Mouse (Mus musculus) limb, embryonic 10.5 days (tissue): ENCODE results near the gene Mcl1. TPM values are rescaled to one million over a fixed set of nuclear protein-coding genes. Genes with fewer than 3 reads are reported as not detected.

ENCODE experiments used
- DNase-seq: peaks from one replicate; pipeline ENCODE4 v3.0.0-alpha.2; 2017; ENCODE audit warnings: low spot score
- H3K27ac ChIP-seq: fragments of 300-500 bp; sonication (generic); 2 replicates; pipeline ENCODE4 v1.5.1; 2016; ENCODE audit warnings: mild to moderate bottlenecking
- H3K27me3 ChIP-seq: fragments of 300-500 bp; sonication (generic); 2 replicates; pipeline ENCODE4 v1.6.1; 2016; ENCODE audit warnings: low read depth, mild to moderate bottlenecking; ENCODE audit not compliant: poor library complexity, severe bottlenecking
- H3K36me3 ChIP-seq: fragments of 300-500 bp; sonication (generic); 2 replicates; pipeline ENCODE4 v1.6.1; 2016; ENCODE audit warnings: mild to moderate bottlenecking, moderate library complexity
- H3K4me1 ChIP-seq: fragments of 300-500 bp; sonication (generic); 2 replicates; pipeline ENCODE4 v1.6.1; 2016
- H3K4me3 ChIP-seq: fragments of 300-500 bp; sonication (generic); 2 replicates; pipeline ENCODE4 v1.5.1; 2016; ENCODE audit warnings: mild to moderate bottlenecking, moderate library complexity
- H3K9me3 ChIP-seq: fragments of 300-500 bp; sonication (generic); replicated peaks from 2 replicates; pipeline ENCODE4 v1.6.1; 2016; ENCODE audit warnings: mild to moderate bottlenecking
- WGBS: fragments of 180-500 bp; shearing (Covaris S2); methylation state at CpG from one replicate; pipeline ENCODE4 v1.1.7; 2016; 5-methylcytosine and 5-hydroxymethylcytosine counted together
- polyA plus RNA-seq: library from polyadenylated mRNA; unstranded; fragments of >200 nt; fragmentation: Nextera tagmentation; extraction: Ambion mirVana; gene quantifications from 2 replicates; pipeline ENCODE4 v1.2.1, GENCODE M21; 2016

Gene Mcl1
- polyA plus RNA-seq, 1 experiment from 2014 or later: 52.1 TPM

GRCm38 (mm10) chr3:95696360-95696759 is 37.8 kb downstream of the Mcl1 start:
- H3K4me3 ChIP-seq: no peak overlapping the region
- peaks cover 19% of the 10 kb centered on the region for H3K4me1 ChIP-seq
- H3K9me3 ChIP-seq: no peaks in the 10 kb centered on the region
- 0 out of 2 replicates have a peak overlapping the region, but pooled peaks have one; percentile 16 for H3K27ac ChIP-seq
- H3K27me3 ChIP-seq: no peaks in the 10 kb centered on the region
- H3K36me3 ChIP-seq: 0 out of 2 replicates have a peak, but pooled peaks cover 1% of the 10 kb centered on the region
- 12% methylated on average over 7 of the region's 7 CpGs for WGBS
- DNase-seq: no peak

GRCm38 (mm10) chr3:95698286-95698685 is 39.7 kb downstream of the Mcl1 start:
- WGBS: 95% methylated on average over 4 of the region's 4 CpGs
- Histone ChIP-seq H3K4me1 (peaks cover 29% of the 10 kb centered on the region), H3K27ac (no peak overlapping the region)

GRCm38 (mm10) chr3:95700233-95700681 is 41.7 kb downstream of the Mcl1 start:
- no peaks in the 10 kb centered on the region for H3K27me3 ChIP-seq
- H3K9me3 ChIP-seq: no peaks in the 10 kb centered on the region
- WGBS: 56% methylated on average over 6 of the region's 6 CpGs
- H3K36me3 ChIP-seq: no peaks in the 10 kb centered on the region
- H3K27ac ChIP-seq: no peak overlapping the region
- DNase-seq: no peak
- peaks cover 29% of the 10 kb centered on the region for H3K4me1 ChIP-seq
- H3K4me3 ChIP-seq: no peak overlapping the region

More at GRCm38 (mm10) chr3:95698286-95698685, 39.7 kb downstream of the Mcl1 start:
- Histone ChIP-seq H3K4me3 (no peak overlapping the region), H3K36me3 (no peaks in the 10 kb centered on the region), H3K27me3 (no peaks in the 10 kb centered on the region), H3K9me3 (no peaks in the 10 kb centered on the region)
- no peak for DNase-seq

GRCm38 (mm10) chr3:95701085-95701484 is 42.5 kb downstream of the Mcl1 start:
- no peak for DNase-seq
- peaks cover 22% of the 10 kb centered on the region for H3K4me1 ChIP-seq
- WGBS: 76% methylated on average over 2 of the region's 2 CpGs
- H3K4me3 ChIP-seq: no peak overlapping the region
- no peaks in the 10 kb centered on the region for H3K27me3 ChIP-seq
- no peaks in the 10 kb centered on the region for H3K9me3 ChIP-seq
- H3K27ac ChIP-seq: peak overlapping the region; percentile 91; the same call in 1 of the 2 replicates
- H3K36me3 ChIP-seq: no peaks in the 10 kb centered on the region

- peak; percentile 83 for DNase-seq
- H3K36me3 ChIP-seq: no peaks in the 10 kb centered on the region
- whole genome bisulfite sequencing: 8% methylated on average over 24 of the region's 24 CpGs
- peaks cover 15% of the 10 kb centered on the region for H3K4me1 ChIP-seq
- no peaks in the 10 kb centered on the region for H3K27me3 ChIP-seq
- H3K27ac ChIP-seq: peak overlapping the region; percentile 91
- peak overlapping the region; percentile 49 for H3K4me3 ChIP-seq
- H3K9me3 ChIP-seq: no peaks in the 10 kb centered on the region
These were observed 43.4 kb downstream of the Mcl1 start for GRCm38 (mm10) chr3:95701877-95702540.

- H3K4me1 ChIP-seq: peaks cover 15% of the 10 kb centered on the region
- no peak overlapping the region for H3K27ac ChIP-seq
- WGBS: 91% methylated on average over 3 of the region's 3 CpGs
- H3K27me3 ChIP-seq: no peaks in the 10 kb centered on the region
- H3K4me3 ChIP-seq: no peak overlapping the region
- H3K9me3 ChIP-seq: no peaks in the 10 kb centered on the region
- DNase-seq: no peak
- H3K36me3 ChIP-seq: no peaks in the 10 kb centered on the region
These were observed 44.7 kb downstream of the Mcl1 start for GRCm38 (mm10) chr3:95703276-95703675.

GRCm38 (mm10) chr3:95704612-95705011 is 46.0 kb downstream of the Mcl1 start:
- peaks cover 15% of the 10 kb centered on the region for H3K4me1 ChIP-seq
- no peak overlapping the region for H3K4me3 ChIP-seq
- 87% methylated on average over 4 of the region's 4 CpGs for WGBS
- H3K27me3 ChIP-seq: no peaks in the 10 kb centered on the region
- DNase-seq: no peak
- no peaks in the 10 kb centered on the region for H3K9me3 ChIP-seq
- H3K27ac ChIP-seq: no peak overlapping the region
- H3K36me3 ChIP-seq: no peaks in the 10 kb centered on the region

- WGBS: 90% methylated on average over 4 of the region's 4 CpGs
- no peak overlapping the region for H3K27ac ChIP-seq
- no peak overlapping the region for H3K4me3 ChIP-seq
- DNase-seq: no peak
- H3K9me3 ChIP-seq: no peaks in the 10 kb centered on the region
- H3K4me1 ChIP-seq: peaks cover 11% of the 10 kb centered on the region
- no peaks in the 10 kb centered on the region for H3K27me3 ChIP-seq
- no peaks in the 10 kb centered on the region for H3K36me3 ChIP-seq
These were observed 47.7 kb downstream of the Mcl1 start for GRCm38 (mm10) chr3:95706273-95706672.

- H3K9me3 ChIP-seq: no peaks in the 10 kb centered on the region
- H3K27me3 ChIP-seq: no peaks in the 10 kb centered on the region
- H3K36me3 ChIP-seq: no peaks in the 10 kb centered on the region
- H3K4me3 ChIP-seq: no peak overlapping the region
- 85% methylated on average over 7 of the region's 7 CpGs for WGBS
- H3K27ac ChIP-seq: no peak overlapping the region
- no peak for DNase-seq
- no peaks in the 10 kb centered on the region for H3K4me1 ChIP-seq
These were observed 48.9 kb downstream of the Mcl1 start for GRCm38 (mm10) chr3:95707497-95707896.

- 92% methylated on average over 4 of the region's 4 CpGs for WGBS
- DNase-seq: no peak
These were observed 50.5 kb downstream of the Mcl1 start for GRCm38 (mm10) chr3:95709044-95709443.

GRCm38 (mm10) chr3:95709967-95710366 is 51.4 kb downstream of the Mcl1 start:
- no peaks in the 10 kb centered on the region for H3K36me3 ChIP-seq
- H3K4me1 ChIP-seq: no peaks in the 10 kb centered on the region
- H3K27ac ChIP-seq: no peak overlapping the region
- no peak for DNase-seq
- H3K9me3 ChIP-seq: no peaks in the 10 kb centered on the region
- H3K27me3 ChIP-seq: no peaks in the 10 kb centered on the region
- no peak overlapping the region for H3K4me3 ChIP-seq

More at GRCm38 (mm10) chr3:95709044-95709443, 50.5 kb downstream of the Mcl1 start:
- Histone ChIP-seq H3K27me3 (no peaks in the 10 kb centered on the region), H3K4me3 (no peak overlapping the region), H3K9me3 (no peaks in the 10 kb centered on the region), H3K36me3 (no peaks in the 10 kb centered on the region), H3K27ac (no peak overlapping the region), H3K4me1 (no peaks in the 10 kb centered on the region)
